Mouse (Mus musculus) liver, adult (tissue): Measurements from ENCODE around the gene Wdr89.

ENCODE experiments used
- GATA4 ChIP-seq: IDR thresholded peaks from 2 replicates; pipeline ENCODE4 v1.6.1; 2014; ENCODE audit warnings: mild to moderate bottlenecking, low read length; ENCODE audit not compliant: insufficient replicate concordance

The Wdr89 gene

GRCm38 (mm10) chr12:75645780-75646179 is 23.6 kb downstream of the Wdr89 start:
- no peak for TF ChIP-seq GATA4

GRCm38 (mm10) chr12:75641726-75642125 is 27.6 kb downstream of the Wdr89 start:
- TF ChIP-seq GATA4: no peak

GRCm38 (mm10) chr12:75638345-75638744 is 31.0 kb downstream of the Wdr89 start:
- TF ChIP-seq GATA4: no peak

GRCm38 (mm10) chr12:75637103-75637502 is 32.2 kb downstream of the Wdr89 start:
- no peak for TF ChIP-seq GATA4

- TF ChIP-seq GATA4: no peak
These were observed 33.4 kb downstream of the Wdr89 start for GRCm38 (mm10) chr12:75635771-75636430.

- no peak for TF ChIP-seq GATA4
These were observed 39.7 kb downstream of the Wdr89 start for GRCm38 (mm10) chr12:75629618-75630017.

GRCm38 (mm10) chr12:75623292-75623691 is 46.0 kb downstream of the Wdr89 start:
- TF ChIP-seq GATA4: no peak

- no peak for TF ChIP-seq GATA4
These were observed 46.5 kb downstream of the Wdr89 start for GRCm38 (mm10) chr12:75622835-75623234.

GRCm38 (mm10) chr12:75616841-75617240 is 52.5 kb downstream of the Wdr89 start:
- no peak for TF ChIP-seq GATA4

- TF ChIP-seq GATA4: no peak
These were observed 53.1 kb downstream of the Wdr89 start for GRCm38 (mm10) chr12:75616158-75616791.

- no peak for TF ChIP-seq GATA4
These were observed 53.8 kb downstream of the Wdr89 start for GRCm38 (mm10) chr12:75615556-75615955.

GRCm38 (mm10) chr12:75612711-75613110 is 56.6 kb downstream of the Wdr89 start:
- no peak for TF ChIP-seq GATA4

GRCm38 (mm10) chr12:75599490-75599889 is 69.8 kb downstream of the Wdr89 start:
- no peak for TF ChIP-seq GATA4

- no peak for TF ChIP-seq GATA4
These were observed 70.3 kb downstream of the Wdr89 start for GRCm38 (mm10) chr12:75598988-75599387.

- TF ChIP-seq GATA4: no peak
These were observed 71.6 kb downstream of the Wdr89 start for GRCm38 (mm10) chr12:75597707-75598106.

- no peak for TF ChIP-seq GATA4
These were observed 73.0 kb downstream of the Wdr89 start, which contains the start of gene Ppp2r5e for GRCm38 (mm10) chr12:75596154-75597002. Gene Ppp2r5e (minus strand): TSS chr12:75596245.
